Mouse (Mus musculus): ENCODE measurements at regions not wholly inside any gene's neighbourhood (a gene's known extent, or its start where the extent isn't known, plus 50 kb on each side); places are given as distances from the start of the nearest gene placed in this dataset.
A peak's percentile ranks its signal among the peaks of the same experiment; 100 is the strongest.

DNA sequence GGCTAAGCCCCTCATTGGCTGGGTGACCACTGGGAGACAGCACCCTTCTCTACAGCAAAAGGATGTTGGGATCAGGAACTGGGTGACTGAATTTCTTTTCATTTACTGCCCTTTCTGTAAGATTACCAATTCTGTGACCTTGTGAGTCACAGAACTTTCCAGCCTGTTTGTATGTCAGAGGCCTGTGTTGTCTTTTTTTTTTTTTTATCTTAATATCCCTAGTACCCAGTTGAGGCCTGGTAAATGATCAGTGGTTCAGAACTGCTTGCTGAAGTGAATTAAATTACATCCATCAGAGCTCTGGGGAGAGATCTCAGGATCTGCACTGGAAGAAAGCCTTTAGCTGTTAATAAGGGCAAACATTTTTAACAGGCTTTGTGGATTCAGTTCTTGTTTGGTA is 114.8 kb upstream of the Zfp648 start:
- no peak for DNase-seq

DNA sequence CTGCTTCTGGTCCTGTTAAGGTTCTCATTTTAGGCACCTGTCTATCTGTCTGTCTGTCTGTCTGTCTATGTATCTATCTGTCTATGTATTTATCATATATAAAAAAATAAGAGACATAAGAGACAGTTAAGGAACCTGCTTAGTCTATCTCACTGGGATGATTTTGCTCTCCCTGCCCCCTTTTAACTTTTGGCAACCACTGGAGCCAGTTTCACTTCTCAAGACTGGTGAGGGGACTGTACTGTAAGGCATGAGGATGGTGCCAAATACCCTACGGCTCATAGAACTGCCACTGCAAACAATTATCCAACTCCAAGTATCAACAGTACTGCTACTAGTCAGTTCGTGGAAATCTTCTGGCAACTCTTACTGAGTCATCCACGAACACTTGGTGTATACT is 111.2 kb upstream of the Zfp648 start:
- DNase-seq, result peak; percentile 84

DNA sequence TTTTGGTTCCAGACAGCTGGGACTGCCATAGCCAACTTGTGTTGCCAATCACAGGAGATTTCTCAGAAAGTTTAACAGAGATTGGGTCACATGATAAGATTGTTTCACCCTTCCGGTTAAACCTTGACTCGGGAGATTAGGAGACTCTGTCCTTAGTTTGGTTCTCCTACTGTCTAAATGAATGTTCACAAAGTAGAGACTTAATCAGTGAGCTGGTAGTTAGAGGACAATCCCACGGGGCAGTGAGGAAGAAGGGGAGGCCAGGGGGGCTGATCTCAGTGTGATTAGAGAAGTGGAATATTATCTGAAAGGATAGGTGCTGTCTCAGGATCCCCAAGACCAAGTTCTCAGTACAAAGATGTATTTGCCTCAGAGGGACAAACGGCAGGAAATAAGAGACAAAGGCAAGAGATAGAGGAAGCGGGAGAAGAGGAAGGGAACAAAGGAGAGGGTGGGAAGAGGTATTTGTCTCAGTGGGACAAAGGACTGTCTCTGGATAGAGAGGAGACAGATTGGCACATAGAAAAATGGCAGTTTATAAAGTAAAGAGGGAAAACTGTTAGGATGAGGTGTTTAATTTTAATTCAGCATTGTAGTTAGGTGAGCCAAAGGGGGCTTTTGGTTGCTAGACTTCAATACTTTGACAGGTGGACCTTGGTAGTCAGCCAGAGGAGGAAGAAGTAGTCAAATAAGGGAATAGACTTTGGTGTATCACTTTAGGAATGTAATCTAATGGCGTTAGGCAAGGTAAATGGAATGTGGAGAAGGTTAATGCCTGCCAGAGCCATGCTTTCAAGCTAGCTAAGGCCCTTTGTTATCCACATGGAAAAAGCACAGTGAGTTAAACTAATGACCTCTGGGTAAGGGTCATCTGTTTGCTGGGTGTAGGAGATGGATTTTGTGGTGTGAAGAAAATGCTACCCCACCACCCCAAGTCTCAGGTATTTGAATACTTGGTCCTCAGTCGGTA is 110.2 kb upstream of the Zfp648 start:
- DNase-seq, result peak; percentile 73

DNA sequence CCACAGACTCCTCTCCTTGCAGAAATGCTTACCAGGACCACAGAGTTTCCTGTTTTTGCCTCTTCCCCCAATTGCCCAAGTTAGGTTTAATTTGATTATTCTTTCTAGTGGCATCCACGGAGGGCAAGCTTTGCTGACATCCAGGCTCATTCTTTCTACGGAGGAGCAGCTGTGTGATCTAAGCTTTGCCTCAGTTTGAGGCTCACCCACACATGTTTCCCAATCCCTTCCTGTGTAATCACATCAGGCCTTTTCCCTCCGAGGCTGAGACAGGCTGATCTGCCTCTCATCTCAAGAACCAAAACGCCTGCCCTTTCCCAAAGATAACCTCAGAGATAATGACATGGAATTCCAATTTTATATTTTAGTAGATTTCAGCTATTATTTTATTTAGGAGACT is 107.4 kb upstream of the Zfp648 start:
- DNase-seq, result peak; percentile 89

DNA sequence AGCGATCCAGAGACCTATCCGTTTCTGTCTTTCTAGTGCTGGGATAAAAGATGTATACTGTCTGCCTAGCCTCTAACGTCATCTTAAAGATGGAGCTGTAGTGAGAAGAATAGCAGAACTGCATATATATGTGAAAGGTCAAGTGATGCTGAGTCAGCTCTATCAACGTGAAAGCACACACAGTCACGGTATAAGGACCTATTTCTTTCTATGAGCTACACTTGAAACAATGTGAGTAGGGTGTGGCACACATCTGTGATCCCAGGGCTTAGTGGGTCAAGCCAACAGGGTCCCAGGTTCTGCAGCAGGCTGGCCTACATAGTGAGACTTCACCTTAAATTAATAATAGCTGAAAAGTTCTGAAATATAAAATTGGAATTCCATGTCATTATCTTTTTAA is 106.6 kb upstream of the Zfp648 start:
- DNase-seq, result peak; percentile 74

DNA sequence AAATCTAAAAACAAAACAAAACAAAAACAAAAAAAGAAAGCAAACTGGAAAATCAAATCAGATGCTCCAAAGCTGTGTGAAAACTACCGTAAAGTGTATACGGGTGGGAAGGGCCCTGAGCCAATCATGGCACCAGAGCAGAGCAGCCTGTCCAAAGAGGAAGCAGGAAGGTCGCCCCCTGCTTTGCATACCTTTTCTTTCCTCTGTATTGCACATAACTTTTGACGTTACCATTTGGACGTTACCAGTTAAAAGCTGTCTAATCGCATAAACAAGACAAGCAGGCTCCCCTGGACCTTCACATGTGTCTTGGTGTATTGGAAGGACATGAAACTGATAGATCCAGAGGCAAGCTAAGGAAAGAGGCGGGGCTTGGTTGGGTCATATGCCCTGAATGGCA is 104.9 kb upstream of the Zfp648 start:
- peak; percentile 80 for DNase-seq

DNA sequence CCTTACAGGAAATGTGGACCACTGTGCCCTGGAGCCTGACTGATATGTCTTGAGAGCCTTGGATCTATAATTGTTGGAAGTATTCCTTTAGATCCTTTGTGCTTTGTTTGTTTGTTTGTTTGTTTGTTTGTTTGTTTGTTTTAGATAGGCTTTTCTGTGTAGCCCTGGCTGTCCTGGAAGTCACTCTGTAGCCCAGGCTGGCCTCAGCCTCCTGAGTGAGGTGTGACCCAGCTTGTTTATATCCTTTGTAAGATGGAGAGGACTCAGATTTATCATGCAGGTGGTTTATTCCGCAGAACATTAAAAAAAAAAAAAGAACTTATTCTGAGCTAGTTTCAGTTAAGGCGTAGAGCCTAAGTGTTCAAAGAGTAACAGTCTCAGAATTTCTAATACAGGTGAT is 104.1 kb upstream of the Zfp648 start:
- peak; percentile 36 for DNase-seq

DNA sequence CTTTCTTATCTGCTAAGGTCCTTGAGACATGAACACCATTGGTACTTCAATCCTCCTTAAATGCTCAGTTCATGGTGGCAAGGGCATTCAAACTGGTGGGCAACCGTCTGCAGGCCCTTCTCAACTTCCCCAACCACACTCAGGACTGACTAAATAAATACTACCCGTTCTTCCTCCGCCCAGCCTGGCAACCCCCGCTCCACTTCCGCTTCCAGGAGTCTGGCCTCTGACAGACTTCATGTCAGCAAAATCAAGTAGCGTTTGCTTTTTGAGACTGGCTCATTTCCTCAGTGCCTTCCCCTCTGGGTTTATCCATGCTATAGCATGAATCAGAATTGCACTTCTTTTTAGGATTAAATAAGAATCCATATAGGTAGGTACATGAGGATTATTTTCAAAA is 103.3 kb upstream of the Zfp648 start:
- DNase-seq, result peak; percentile 97

DNA sequence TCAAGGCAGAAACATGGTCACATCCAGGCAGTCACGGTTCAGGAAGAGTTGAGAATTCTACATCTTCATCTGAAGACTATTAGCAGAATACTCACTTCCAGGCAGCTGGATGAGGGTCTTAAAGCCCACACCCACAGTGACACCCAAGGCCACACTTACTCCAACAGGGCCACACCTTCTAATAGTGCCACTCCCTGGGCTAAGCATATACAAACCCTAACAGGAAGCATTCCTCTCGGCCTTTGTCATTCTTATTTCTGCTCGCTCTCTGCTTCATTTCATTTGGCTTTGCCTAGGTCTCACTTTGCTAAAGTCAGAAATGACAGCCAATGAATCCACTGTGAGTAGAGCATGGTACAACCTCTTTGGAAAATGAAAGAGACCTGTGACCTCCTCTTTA is 100.4 kb upstream of the Zfp648 start:
- peak; percentile 54 for DNase-seq

DNA sequence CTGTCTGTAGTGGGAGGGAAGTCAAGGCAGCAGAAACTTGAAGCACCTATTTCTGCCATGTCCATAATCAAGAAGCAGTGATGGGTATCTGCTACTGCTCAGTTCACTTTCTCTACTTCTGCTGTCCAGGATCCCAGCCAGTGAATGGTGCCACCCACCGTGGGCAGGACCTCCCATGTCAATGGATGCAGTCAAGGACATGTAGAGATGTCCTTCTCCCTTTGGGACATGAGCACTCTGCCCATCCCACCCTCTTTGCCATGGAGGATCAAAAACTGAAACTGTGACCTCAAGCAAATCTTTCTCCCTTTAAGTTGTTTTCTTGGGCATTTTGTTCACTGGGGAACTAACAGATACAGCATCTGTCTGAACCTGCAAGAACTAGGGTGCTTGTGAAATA is 99.6 kb upstream of the Zfp648 start:
- peak; percentile 87 for DNase-seq

DNA sequence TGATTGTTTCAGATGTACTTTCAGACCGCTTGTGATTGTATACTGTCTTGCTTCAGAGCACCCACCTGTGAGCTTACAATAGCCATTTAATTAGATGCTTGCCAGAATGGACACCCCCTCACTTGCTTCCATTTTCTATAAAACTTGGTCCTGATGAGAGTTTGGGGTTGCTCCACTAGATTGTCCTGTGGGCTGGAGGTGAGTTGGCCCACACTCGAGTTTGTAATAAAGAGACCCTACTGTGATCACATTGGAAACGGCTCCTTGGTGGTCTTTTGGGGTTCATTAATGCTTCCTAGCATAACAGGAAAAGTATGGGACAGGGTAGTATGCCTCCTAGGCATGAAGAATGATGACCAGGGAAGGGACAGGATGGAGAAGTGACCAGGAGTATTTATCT is 98.8 kb upstream of the Zfp648 start:
- peak; percentile 85 for DNase-seq

DNA sequence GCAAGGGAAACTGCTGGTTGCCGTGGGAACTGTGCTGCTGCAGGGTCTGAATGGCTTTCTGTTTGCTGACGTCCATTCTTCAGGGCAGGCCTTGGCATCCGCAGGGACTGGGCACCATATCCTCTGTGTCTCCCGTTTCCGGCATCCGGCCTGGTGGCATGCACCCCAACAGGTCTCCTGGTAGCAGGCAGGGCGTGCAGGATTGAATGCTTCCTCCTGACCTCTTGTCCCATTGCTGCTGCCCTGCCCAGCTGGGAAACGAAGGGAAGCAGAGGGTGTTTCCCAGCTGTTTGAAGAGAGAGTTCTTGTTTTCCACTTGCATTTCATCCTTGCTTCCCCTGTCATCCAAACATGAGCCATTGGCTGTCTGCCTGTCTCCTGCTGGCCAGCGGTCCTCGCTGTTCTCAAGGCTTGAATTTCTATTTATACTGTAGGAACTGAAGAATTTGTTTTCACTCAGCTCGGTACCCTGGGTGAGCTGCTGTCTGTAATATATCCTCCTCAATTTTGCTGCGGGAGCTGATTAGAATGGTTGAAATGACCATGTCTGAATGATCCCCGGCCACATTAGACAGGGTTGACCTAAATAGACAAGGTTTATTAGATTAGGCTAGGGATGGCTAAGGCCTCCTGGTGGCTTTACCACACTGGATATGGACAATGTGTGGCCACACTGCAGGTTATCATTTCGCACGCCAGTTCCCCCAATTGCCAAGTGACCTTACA is 98.0 kb upstream of the Zfp648 start:
- DNase-seq, result peak; percentile 99

DNA sequence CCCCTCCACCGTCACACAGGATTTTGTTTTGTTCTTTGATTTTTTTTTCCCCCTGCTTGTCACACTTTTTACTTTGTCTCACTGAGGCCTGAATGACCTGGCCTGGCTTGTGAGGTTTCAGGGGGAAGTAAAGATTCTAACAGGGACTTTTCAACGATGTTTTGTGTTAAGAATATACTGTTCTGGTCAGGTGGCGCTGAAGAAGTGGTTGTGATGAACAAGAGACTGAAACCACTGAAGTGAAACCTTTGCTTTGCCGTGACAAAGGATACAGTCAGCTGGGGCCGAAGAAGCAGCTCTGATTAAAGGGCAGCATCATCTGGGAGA is 97.4 kb upstream of the Zfp648 start:
- DNase-seq, result no peak

DNA sequence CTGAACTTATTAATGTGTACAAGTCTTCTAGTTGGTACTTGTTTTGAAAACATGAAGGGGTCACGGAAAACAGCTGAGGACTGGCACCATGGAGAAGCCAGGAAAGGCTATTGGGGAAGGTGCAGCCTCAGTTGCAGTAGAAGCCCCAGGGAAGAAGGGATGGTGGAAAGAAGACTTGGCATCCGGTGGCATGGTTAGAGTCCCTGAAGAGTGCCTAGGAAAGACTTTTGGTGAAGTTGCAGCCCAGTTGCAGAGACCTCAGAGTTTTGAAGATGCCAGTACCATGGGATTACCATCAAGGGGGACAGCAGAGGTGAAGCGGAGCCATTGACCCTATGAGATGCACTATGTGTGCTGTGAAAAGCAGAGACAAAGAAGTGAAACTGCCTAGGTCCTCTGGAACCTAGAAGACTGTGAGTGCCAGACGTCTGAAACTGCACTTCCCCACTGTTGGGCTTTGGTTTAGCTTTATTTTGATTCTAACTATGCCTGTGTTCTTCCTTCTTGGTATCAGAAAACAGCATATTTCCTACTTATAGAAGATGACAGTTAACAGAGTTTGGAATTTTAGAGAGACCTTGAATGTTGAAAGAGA is 96.9 kb upstream of the Zfp648 start:
- peak; percentile 89 for DNase-seq

DNA sequence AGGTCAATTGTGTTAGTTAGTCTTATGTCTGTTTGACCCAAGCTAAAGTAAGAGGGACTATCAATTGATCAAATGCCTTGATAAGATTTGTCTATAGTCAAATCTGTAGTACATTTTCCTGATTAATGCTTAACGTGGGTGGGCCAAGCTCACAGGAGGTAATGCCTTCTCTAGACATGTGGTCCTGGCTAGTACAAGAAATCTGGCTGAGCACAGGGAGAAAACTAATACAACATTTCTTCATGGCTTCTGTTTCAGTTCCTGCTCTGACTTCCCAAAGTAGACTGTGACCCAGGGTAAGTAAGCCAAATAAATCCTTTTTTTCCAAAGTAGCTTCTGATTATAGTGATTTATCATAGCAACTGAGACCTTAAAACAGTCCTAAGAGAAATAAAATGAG is 96.2 kb upstream of the Zfp648 start:
- peak; percentile 30 for DNase-seq

DNA sequence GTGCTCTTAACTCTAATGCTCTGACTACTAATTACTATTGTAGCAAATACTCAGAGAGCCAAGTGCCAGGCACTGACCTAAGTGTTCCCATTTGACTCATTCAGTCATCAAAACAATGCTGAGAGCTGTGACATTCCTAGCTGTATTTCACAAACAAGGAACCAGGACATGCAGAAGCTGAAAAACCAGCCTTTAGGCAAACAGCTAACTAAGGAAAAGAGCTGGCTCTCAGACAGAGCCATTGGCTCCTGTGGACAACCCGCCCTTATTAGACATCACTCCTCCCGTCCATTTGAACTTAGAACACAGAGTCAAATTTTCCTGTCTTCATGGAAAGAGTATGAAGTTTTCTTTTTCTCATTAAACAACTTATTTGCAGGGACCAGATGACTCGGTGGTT is 88.5 kb upstream of the Zfp648 start:
- peak; percentile 94 for DNase-seq

DNA sequence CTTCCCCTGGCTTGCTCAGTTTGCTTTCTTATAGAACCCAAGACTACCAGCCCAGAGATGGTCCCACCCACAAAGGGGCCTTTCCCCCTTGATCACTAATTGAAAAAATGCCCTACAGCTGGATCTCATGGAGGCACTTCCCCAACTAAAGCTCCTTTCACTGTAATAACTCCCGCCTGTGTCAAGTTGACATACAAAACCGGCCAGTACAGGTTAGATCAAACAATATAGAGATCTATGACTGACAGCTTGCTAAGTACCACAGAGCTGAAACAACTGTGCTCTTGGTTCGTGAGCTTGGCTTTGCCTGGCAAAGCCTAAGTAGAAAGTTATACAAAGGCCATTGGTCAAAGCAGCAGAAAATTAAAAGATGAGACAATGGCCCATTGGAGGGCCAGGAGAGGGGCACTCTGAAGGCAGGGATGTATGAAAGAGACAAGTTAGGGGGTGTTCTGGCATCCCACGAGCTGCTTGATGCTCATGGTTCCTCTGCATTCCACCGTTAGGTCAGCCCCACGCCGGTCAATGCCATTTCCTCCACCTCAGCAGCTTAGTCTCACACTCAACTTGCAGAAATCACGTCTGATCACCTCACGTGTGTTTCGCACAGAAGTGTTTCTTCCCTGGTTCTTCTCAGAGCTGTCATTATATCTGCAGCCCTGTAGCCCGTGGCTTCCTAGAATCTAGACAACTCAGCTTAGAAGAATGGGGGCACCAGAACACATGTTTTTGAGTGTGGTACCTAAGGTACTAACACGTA is 87.5 kb upstream of the Zfp648 start:
- DNase-seq, result peak; percentile 86

DNA sequence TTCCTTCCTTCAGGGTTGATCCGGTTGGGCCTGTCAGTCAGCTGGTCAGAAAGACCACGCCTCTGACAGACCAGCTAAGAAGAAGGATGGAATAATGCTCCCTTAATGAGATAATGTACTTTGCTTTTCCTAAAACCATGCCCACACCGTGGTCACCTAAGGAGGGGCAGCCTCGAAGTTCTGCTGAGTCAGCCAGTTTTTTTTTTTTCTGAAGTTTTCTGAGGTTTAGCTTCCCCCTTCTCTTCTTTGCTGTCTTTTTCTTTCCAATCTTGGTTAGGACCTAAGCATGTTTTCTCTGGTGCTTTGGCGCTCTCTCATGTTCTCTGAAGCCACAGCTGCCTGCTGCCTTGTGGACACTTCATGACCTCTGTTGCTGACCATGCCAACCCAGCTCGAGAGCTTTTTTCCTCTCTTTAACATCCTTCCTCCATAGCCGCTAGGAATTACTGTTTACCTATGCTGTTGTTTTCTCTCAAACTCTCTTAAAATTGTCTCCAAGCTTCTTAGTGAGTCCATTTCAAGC is 84.7 kb upstream of the Zfp648 start:
- DNase-seq, result peak; percentile 89

DNA sequence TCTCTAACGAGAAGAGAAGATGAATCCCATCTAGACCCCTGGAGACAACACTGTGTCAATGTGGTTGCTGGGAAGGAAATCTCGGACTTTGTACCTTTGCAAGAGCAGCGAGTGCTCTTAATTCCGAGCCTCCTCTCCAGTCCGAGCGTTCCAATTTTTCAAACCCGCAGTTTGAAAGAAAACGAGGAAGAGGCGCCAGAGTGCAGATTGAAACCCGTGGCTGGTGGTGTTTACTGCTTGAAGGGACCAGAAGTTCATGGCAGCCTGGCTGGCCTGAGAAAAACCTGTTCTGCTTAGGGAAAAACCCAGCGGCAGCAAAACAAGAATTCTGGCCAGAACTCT is 83.7 kb upstream of the Zfp648 start:
- no peak for DNase-seq

DNA sequence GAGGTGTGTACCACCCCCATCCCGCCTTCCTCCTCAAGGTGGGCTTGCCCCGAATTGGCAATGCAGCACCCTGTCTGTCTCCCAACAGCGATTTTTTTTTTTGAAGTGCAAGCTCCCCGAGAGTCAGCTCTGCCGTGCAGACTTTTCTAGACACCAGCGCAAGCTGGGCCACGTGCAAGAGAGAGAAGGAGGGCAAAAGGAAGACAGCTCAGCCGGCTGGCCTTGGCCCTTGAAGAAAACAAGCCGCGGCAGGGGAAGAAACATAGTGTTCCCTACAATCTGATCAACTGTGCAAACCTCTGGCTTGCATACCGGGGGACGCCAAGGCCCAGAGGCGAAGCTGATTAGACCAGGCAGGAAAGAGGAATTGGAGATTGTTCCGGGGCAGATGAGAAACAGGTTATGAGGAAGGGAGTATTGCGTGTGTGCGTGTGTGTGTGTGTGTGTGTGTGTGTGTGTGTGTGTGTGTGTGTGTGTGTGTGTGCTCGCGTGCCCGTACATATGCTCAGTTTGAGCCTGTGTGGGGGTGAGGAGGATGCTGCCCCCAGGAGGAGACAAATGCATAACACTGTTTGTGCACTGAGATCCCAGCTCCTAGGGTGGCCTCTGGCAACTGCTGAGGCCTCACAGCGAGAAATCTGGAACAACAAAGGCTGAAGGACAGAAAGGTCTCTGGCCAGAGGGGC is 83.2 kb upstream of the Zfp648 start:
- peak; percentile 99 for DNase-seq

DNA sequence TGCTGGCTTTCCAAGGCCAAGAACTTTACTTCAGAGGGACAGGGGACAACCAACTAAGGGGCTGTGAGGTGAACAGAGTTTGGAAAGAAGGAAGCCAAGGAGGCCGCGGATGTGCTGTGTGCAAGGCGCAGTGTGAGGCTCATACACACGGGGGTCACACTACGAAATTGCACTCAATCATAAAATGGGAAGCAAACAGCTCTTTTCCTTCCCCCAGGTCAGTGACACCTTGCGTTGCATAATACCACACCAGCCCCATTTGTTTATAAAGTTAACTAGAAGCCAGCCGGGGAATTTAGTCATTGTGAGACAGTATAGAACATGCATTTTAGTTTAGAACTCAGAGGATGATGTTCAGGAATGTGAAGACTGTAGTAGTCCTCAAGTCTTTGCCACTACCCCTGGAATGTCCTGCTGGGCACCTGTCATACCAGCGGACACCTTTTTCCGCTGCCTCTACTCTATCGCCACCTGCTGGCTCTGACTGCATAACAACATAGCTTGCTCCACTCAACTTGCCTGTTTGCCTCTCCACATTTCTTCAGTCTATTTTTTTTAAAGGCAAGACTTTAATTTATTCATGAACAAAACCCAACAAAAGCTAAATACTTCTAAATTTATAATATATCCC is 82.5 kb upstream of the Zfp648 start:
- peak; percentile 91 for DNase-seq

DNA sequence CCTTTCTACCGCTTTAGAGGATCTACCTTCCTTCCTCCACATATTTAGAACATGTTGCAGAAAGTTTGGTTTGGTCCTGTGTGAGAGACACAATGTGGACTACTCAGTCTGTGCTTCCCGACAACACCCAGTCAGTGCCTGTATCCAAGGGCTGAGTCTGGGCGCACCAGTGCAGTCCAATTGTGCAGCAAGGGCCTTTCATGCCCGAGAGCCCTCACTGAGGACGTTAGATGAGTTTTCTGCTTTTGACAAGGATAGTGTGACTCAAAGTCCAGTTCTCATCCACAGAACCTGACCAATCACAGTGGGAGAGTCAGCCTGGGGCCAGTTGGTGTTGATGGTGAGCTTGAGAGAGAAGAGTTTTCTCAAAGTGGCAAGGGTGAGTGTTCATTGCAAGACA is 81.4 kb upstream of the Zfp648 start:
- peak; percentile 83 for DNase-seq
